Mouse (Mus musculus) CH12.LX (cell line): Measurements from ENCODE around the gene Ciz1. TPM values are rescaled to one million over a fixed set of nuclear protein-coding genes. Genes with fewer than 3 reads are reported as not detected.

Source experiments
- DNase-seq: peaks from one replicate; pipeline ENCODE4 v3.0.0-alpha.2; 2013; ENCODE audit errors: extremely low read depth
- H3K27ac ChIP-seq: 2 replicates; pipeline ENCODE4 v1.5.1; 2012; ENCODE audit warnings: low read depth, mild to moderate bottlenecking, control low read depth, moderate library complexity; ENCODE audit not compliant: insufficient read depth
- H3K27me3 ChIP-seq: replicated peaks from 2 replicates; pipeline ENCODE3; 2012; ENCODE audit warnings: inconsistent platforms
- H3K36me3 ChIP-seq, 2 experiments: replicated peaks in 1 of 2; 2 replicates each; pipeline versions ENCODE3 to v1.6.1; 2012; ENCODE audit warnings: inconsistent platforms in 1 of 2, low read length in 1 of 2, mild to moderate bottlenecking in 1 of 2, mixed read lengths in 1 of 2, moderate library complexity in 1 of 2; ENCODE audit not compliant: control insufficient read depth in 1 of 2, insufficient read depth in 1 of 2
- H3K4me1 ChIP-seq, 2 experiments: 2 replicates each; pipeline ENCODE4 v1.6.1; 2012; ENCODE audit warnings: inconsistent platforms in 1 of 2, moderate library complexity in 1 of 2; ENCODE audit not compliant: insufficient read depth in 2 of 2, control insufficient read depth in 1 of 2
- H3K4me2 ChIP-seq: 2 replicates; pipeline ENCODE4 v1.6.1; 2012; ENCODE audit warnings: low read depth, mild to moderate bottlenecking, control low read depth; ENCODE audit not compliant: poor library complexity, insufficient read depth, severe bottlenecking
- H3K4me3 ChIP-seq, 3 experiments: fragments of 150-350 bp in 1 of 3; sonication (generic) in 1 of 3; replicated peaks in 1 of 3; 2 replicates each; pipeline versions ENCODE3 to v1.5.1; 2011 to 2012; ENCODE audit warnings: low read depth in 2 of 3, low read length in 2 of 3, mild to moderate bottlenecking in 2 of 3, moderate library complexity in 2 of 3, control low read depth in 1 of 3, improper control_type of control experiment in 1 of 3, inconsistent platforms in 1 of 3, mixed read lengths in 1 of 3; ENCODE audit not compliant: poor library complexity in 1 of 3
- H3K79me2 ChIP-seq: replicated peaks from 2 replicates; pipeline ENCODE4 v1.6.1; 2012; ENCODE audit warnings: mild to moderate bottlenecking, moderate library complexity; ENCODE audit not compliant: control insufficient read depth, poor library complexity, insufficient read depth, severe bottlenecking; ENCODE audit errors: extremely low read depth
- H3K9ac ChIP-seq: 2 replicates; pipeline ENCODE4 v1.6.1; 2012; ENCODE audit warnings: low read depth, mild to moderate bottlenecking, control low read depth, moderate library complexity; ENCODE audit not compliant: insufficient read depth
- H3K9me3 ChIP-seq: replicated peaks from 2 replicates; pipeline ENCODE3; 2012; ENCODE audit warnings: low read length, inconsistent platforms, mixed read lengths
- BHLHE40 ChIP-seq: IDR thresholded peaks from 2 replicates; pipeline ENCODE4 v1.6.1; 2011; ENCODE audit warnings: mild to moderate bottlenecking, low read depth, low read length, improper control_type of control experiment
- CTCF ChIP-seq, 2 experiments: IDR thresholded peaks in 1 of 2; conservative IDR thresholded peaks in 1 of 2; 2 replicates each; pipeline ENCODE4 v1.5.1; 2011 to 2012; ENCODE audit warnings: low read depth in 2 of 2, low read length in 2 of 2, improper control_type of control experiment in 1 of 2, inconsistent platforms in 1 of 2, mild to moderate bottlenecking in 1 of 2, moderate library complexity in 1 of 2
- ELF1 ChIP-seq: IDR thresholded peaks from 2 replicates; pipeline ENCODE4 v1.6.1; 2014; ENCODE audit warnings: low read depth, mild to moderate bottlenecking, inconsistent platforms, low read length, improper control_type of control experiment
- IRF4 ChIP-seq: IDR thresholded peaks from 2 replicates; pipeline ENCODE4 v1.6.1; 2014; ENCODE audit warnings: low read depth, mild to moderate bottlenecking, inconsistent platforms, low read length, improper control_type of control experiment
- JUN ChIP-seq: IDR thresholded peaks from 2 replicates; pipeline ENCODE4 v1.6.1; 2011; ENCODE audit warnings: low read depth, mild to moderate bottlenecking, low read length, improper control_type of control experiment, moderate library complexity; ENCODE audit not compliant: insufficient read depth
- MAX ChIP-seq: IDR thresholded peaks from 2 replicates; pipeline ENCODE4 v1.6.1; 2011; ENCODE audit warnings: low read length, improper control_type of control experiment
- NRF1 ChIP-seq: IDR thresholded peaks from 2 replicates; pipeline ENCODE4 v1.6.1; 2014; ENCODE audit warnings: low read depth, mild to moderate bottlenecking, inconsistent platforms, low read length, improper control_type of control experiment, moderate library complexity
- RAD21 ChIP-seq: IDR thresholded peaks from 2 replicates; pipeline ENCODE4 v1.6.1; 2011; ENCODE audit warnings: low read depth, mild to moderate bottlenecking, low read length, improper control_type of control experiment, moderate library complexity
- SMC3 ChIP-seq: IDR thresholded peaks from 2 replicates; pipeline ENCODE4 v1.6.1; 2011; ENCODE audit warnings: low read depth, low read length, improper control_type of control experiment
- TBP ChIP-seq: conservative IDR thresholded peaks from 2 replicates; pipeline ENCODE4 v1.6.1; 2011; ENCODE audit warnings: low read depth, low read length, improper control_type of control experiment
- USF1 ChIP-seq: IDR thresholded peaks from 2 replicates; pipeline ENCODE4 v1.6.1; 2014; ENCODE audit warnings: low read depth, mild to moderate bottlenecking, inconsistent platforms, low read length, improper control_type of control experiment
- ZKSCAN1 ChIP-seq: IDR thresholded peaks from 2 replicates; pipeline ENCODE4 v1.6.1; 2012; ENCODE audit warnings: low read depth, inconsistent platforms, low read length, improper control_type of control experiment, borderline replicate concordance
- dilution Hi-C: fragments of 300-500 bp; cut with MboI; formaldehyde crosslinking; loops from 2 replicates; pipeline ENCODE4 v1.14.3; 2020; ENCODE audit warnings: low sequenced_read_pairs; ENCODE audit not compliant: extremely low pct_unique_long_range_greater_than_20kb, extremely low pct_ligation_motif_present
- in situ Hi-C: fragments of 300-500 bp; cut with MboI; formaldehyde crosslinking; loops from 3 replicates; pipeline ENCODE4 v1.14.3; 2019; ENCODE audit warnings: low sequenced_read_pairs, low pct_ligation_motif_present, low pct_unique_long_range_greater_than_20kb, mixed read lengths
- polyA plus RNA-seq: library from polyadenylated mRNA; unstranded; fragments of >175 nt; gene quantifications from 2 replicates; pipeline ENCODE4 v1.2.1, GENCODE M21; 2012; ENCODE audit warnings: low read depth; ENCODE audit not compliant: insufficient read length
- total RNA-seq, 2 experiments: library from RNA; depleted of rRNA; stranded (reverse); fragments of 300-350 nt in 1 of 2; fragments of >200 nt in 1 of 2; gene quantifications; 2 replicates each; pipeline ENCODE4 v1.2.3; 2012 to 2014

Gene Ciz1
- total RNA-seq (2012; rRNA removed) (14.1 and 20.4 TPM in 2 replicates), total RNA-seq (2014; rRNA removed) (8.1 and 8.2 TPM in 2 replicates), polyA plus RNA-seq (47.0 and 47.3 TPM in 2 replicates)

- Histone ChIP-seq H3K27ac (no peak within 1 kb of the TSS), H3K27me3 (peaks cover 78% of the 10 kb centered on the region), H3K4me1 (peaks cover 7 to 23% of the 10 kb centered on the region in 2 experiments), H3K36me3 (no peaks in the 10 kb centered on the region), H3K9ac (no peak within 1 kb of the TSS), H3K4me2 (peak within 1 kb of the TSS; percentile 48), H3K79me2 (no peaks in the 10 kb centered on the region), H3K9me3 (no peaks in the 10 kb centered on the region), H3K4me3 (peak within 1 kb of the TSS in 1 of 3 experiments; percentile 60)
- in situ Hi-C loops (no loop called here), dilution Hi-C loops (no loop called here)
- no peak for DNase-seq
- TF ChIP-seq BHLHE40 (no peak), NRF1 (peak; percentile 37; the same call in 1 of the 2 replicates)
Measured at GRCm38 (mm10) chr2:32352151-32353006, at the start of gene Ciz1. Gene Ciz1 (plus strand): TSS chr2:32352327.

DNA sequence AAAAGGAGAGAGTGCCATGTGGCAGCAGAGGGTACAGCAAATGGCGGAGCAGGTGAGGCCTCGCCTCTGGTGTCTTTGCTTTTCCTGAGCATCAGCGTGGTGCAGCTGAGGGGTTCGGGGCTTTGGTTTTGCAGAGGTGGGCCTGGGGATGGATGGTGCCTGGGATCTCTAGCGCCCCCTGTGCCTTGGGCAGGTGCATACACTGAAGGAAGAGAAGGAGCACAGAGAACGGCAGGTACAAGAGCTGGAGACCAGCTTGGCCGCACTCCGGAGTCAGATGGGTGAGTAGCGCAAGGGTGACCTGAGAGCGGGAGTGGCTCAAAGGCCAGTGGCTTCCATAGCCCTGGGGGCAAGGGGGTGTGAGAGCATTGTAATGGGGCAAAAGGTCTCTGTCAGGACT is 49.2 kb upstream of the Ciz1 start:
- no peaks in the 10 kb centered on the region for H3K79me2 ChIP-seq
- no peak for DNase-seq
- no peak overlapping the region for H3K4me2 ChIP-seq
- in situ Hi-C loops (no loop called here), dilution Hi-C loops (no loop called here)
- H3K27ac ChIP-seq: no peak overlapping the region
- no peak overlapping the region for H3K9ac ChIP-seq
- TF ChIP-seq ELF1: no peak
- TF ChIP-seq CTCF (conservative IDR thresholded peaks at IDR 0.05 in 1 of 2, IDR thresholded peaks at IDR 0.05 in 1 of 2; ENCODE audit: low read depth in 2 of 2, low read length in 2 of 2): peak in 1 of 2 experiments; percentile 36; a peak in 2 of 4 replicates
- H3K4me3 ChIP-seq: no peak overlapping the region
- H3K27me3 ChIP-seq: no peaks in the 10 kb centered on the region
- H3K36me3 ChIP-seq: peaks cover 75 to 97% of the 10 kb centered on the region in 2 experiments
- peaks cover 0 to 13% of the 10 kb centered on the region in 2 experiments; a peak in 2 of 4 replicates for H3K4me1 ChIP-seq
- no peaks in the 10 kb centered on the region for H3K9me3 ChIP-seq

DNA sequence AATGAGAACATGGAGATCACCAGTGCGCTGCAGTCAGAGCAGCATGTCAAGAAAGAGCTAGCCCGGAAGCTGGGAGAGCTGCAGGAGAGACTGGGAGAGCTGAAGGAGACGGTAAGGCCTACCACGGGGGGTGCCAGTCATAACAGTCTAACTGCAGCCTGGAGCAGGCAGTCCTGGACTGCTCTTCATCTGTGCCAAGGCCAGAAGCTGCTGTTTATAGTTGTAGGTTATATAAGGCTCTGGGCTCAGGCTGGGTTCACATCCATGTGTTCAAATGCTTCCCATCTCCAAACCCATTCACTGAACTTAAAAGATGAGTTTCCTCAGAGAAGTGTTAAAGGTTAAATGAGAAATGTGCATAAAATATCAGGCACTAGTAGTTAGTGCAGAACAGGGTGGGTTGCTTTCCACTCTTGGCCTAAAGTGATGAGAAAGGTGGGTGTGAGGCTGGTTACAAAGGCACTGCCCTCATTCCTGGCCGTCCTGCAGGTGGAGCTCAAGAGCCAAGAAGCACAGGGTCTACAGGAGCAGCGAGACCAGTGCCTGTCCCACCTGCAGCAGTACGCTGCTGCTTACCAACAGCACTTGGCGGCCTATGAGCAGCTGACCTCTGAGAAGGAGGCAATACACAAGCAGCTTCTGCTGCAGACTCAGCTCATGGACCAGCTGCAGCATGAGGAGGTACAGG is 47.8 kb upstream of the Ciz1 start:
- no peak for TF ChIP-seq TBP
- no peak for TF ChIP-seq ZKSCAN1
- TF ChIP-seq IRF4: no peak
- peak; percentile 49 for TF ChIP-seq SMC3
- no peak for TF ChIP-seq BHLHE40
- peak; percentile 56 for TF ChIP-seq RAD21
- TF ChIP-seq MAX: no peak
- no peak for TF ChIP-seq JUN
- no peak for TF ChIP-seq USF1
- TF ChIP-seq CTCF (conservative IDR thresholded peaks at IDR 0.05 in 1 of 2, IDR thresholded peaks at IDR 0.05 in 1 of 2; ENCODE audit: low read depth in 2 of 2, low read length in 2 of 2): peak; percentile 52 to 72; a peak in 3 of 4 replicates
- peak; percentile 51 for DNase-seq
- no peak overlapping the region for H3K4me3 ChIP-seq
- H3K27ac ChIP-seq: no peak overlapping the region
- H3K79me2 ChIP-seq: no peaks in the 10 kb centered on the region
- no peaks in the 10 kb centered on the region for H3K9me3 ChIP-seq
- H3K4me1 ChIP-seq: peaks cover 0 to 9% of the 10 kb centered on the region in 2 experiments; a peak in 2 of 4 replicates
- peaks cover 68 to 96% of the 10 kb centered on the region in 2 experiments for H3K36me3 ChIP-seq
- in situ Hi-C loops: no loop called here
- dilution Hi-C loops: no loop called here
- no peak overlapping the region for H3K9ac ChIP-seq
- no peak overlapping the region for H3K4me2 ChIP-seq
- no peaks in the 10 kb centered on the region for H3K27me3 ChIP-seq
